Mouse (Mus musculus) adipocyte (in vitro differentiated cells): Measurements from ENCODE around the gene Cetn2.
A peak's percentile ranks its signal among the peaks of the same experiment; 100 is the strongest.

Experiments
- DNase-seq: peaks from one replicate; pipeline ENCODE4 v3.0.0-alpha.2; 2016; ENCODE audit warnings: low spot score

The Cetn2 gene

GRCm38 (mm10) chrX:72917884-72918681, at the start of gene Cetn2, which contains the start of gene Nsdhl:
TSS of gene Cetn2 (minus strand) at chrX:72918411.
TSS of gene Nsdhl (plus strand) at chrX:72918557.
- DNase-seq = peak; percentile 94

DNA sequence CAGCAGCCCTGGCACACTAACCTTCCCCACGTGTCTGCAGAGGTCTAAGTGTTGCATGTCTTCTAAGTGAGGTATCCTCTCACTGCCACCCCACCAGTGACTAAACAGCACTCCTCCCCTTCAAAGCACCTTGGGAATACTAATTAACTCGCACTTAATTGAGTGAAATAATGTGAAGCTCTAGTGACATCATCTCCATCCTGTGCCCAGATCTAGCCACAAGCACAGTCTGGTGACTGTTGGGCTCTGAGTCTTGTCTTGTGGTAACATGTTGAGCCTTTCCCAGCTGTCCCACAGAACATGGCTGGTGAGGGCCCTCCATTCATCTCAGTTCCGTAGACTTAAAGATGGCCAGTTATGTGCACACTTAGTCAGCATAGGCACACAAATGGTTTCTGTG, 44.5 kb upstream of the Cetn2 start:
- DNase-seq = no peak

DNA sequence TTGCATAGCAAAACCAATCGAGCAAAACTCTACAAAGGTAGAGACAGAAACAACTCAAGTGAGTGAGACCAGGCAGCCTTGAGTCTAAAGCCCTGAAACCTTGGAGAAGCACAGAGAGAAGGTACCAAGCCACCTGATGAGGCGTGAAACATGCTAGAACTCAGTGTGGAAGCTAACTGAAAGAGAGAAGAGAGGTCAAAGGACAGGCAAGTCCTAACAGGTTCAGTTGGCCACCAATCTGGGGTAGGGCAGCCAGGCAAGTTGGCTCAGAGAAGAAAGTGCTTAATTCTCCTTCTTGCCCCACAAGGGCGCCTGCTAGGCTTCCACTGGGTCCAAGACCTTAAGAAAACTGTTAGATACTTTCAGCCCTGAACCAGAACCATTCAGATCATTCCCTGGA, 43.3 kb upstream of the Cetn2 start:
- no peak for DNase-seq

DNA sequence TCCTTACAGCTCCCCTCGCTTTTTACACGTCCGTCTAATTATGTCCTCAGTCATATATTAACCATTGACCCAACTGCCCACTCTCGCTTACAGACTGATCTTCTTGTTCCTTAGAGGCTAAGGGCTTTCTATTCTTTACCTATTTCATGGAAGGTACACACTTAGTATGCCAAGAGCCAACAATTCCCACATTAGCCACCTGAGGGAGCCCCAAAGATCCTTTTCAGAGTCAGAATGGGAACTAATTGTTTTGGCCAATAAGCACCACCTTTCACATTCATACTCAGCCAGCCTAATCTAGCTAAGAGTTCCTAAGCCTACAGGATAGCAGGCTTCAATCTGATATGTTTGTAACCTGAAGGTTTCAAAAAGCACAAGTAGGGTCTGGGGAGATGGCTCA, 42.2 kb upstream of the Cetn2 start:
- DNase-seq = peak; percentile 68

DNA sequence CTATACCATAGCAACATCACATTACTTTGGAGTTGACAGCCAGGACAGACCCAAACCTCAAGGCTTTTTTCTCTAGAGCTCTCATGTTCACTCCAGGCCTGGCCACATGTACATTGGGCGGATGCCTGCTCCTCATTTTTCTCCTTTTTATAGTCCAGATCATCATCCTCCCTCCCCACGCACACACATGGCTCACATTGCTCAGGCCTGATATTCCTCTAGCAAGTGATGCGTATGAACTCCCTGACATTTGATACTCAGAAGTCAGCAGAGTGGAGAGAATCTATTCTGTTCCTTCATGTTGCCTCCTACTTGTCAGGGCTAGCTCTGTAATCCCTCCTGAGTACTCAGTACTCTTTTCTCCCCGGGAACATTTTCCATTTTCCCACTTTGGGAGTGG, 38.3 kb upstream of the Cetn2 start:
- no peak for DNase-seq

DNA sequence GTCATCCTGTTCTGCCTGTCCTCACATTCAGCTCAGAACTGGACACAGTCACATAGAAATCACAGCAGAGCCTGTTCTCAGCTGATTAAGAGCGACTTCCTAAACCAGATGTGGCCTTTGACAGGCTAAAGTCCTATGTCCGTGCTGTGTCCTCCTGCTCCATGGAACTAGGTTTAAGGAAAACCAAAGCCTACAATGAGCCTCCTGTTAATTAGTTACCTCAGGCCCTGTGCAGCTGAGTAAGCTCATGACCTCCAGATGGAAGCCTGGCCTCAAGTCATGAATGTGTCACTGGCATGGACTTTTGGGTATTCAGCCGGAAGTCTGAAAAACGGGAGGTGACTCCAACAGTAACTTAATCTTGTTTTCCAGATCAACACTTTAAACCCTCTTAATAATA, 35.3 kb upstream of the Cetn2 start:
- no peak for DNase-seq

DNA sequence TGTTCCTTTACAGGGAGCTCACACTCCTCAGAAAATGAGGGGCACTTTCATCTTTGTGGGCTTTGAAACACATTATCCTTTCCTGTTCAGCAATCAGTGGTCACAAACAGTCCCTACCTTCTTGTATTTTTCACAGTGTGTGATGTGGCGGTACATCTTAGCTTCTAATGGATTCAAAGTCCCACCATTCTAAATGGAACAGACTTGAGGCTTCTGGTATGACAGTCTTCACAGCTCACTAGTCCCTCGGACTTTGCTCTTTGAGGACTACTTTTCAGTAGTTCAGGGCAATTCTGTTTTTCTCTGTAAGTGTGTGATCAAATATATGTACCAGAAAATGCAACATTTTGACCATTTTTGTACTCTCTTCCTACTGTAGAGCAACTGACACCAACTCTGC, 3.2 kb upstream of the Cetn2 start:
- DNase-seq = no peak

DNA sequence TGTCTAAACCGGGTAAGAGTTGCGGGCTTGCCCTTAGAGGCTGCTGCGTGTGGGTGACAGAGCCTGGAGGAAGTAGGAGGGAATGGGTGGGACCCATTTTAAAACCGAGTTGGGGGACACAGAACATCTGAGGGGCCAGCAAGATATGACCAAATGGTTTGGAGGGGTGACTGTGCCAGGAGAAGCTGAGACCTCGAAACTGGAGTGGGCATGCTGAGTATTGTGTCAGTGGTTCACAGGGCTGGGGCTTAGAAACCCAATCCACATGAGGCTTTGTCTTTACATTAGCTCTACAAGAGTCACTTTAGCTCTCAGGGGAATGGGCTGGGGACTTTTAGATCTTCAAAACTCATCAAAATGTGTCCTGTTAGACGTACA, 460 bp upstream of the Cetn2 start:
- DNase-seq = no peak

DNA sequence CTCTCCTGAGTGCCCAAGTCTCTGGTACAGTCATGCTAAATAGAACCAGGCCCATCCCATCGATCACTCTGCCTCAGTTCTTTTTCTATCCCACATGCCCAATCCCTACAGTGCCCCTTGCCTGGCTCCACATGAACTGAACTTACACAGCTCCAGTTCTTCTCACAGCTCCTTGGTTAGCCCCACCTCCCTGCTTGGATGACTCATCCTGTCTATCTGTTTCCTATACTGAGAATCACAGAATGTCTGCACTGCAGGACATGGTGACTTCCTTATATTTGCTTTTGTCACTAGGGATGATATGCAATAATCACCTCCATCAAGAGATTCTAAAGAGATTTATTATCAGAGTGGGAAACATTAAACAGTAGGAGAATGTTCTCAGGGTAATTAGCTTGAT, 6.6 kb downstream of the Cetn2 start:
- DNase-seq = no peak

DNA sequence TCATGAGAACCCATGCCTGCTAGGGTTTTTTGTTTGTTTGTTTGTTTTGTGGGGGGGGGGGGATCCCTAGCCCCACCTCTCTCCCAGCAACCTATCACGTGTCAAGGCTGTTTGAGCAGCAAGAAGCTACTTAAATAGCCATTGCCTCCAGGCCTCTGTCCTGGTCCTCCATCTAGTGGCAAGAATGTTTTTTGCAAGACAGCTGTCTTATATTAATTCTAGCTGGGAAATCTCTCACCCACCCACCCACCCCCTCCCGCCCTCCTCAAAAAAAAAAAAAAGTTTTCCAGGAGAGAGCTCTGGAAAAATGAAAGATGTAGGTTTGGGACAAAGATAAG, 9.8 kb downstream of the Cetn2 start:
- DNase-seq = peak; percentile 61

DNA sequence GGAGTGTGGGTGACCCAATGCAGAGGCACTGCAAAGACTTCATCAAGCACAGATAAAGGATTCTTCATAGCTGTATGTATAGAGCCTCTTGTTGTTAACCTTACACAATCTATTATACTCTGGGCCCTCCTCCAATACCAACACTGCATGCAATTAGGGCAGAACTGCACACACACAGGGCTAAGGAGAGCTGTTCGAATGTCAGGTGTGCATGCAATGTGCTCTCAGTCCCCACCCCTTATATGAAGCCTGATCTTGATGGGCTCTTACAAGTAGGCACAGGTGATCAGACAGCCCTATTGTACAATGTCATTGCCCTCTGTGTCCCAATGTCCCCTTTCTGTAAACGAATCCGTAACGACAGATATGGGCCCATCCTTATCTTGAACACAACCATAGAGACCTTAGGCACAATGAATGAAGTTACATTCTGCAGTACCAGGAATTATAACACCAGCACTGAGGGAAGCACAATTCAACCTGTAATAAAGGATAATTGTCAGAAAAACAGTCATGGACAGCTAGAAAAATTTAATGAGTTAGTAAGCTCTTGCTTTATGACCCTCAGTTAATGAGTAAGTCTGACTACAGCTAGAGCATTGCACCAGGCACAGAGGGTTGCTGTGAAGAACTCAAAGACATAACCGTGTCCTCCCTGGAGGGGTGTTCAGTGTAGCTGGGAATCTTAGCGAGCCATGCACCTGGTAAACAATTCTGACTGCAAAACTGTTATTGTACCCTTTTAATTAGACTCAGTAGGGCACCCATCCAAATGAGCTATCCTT, 10.4 kb downstream of the Cetn2 start:
- no peak for DNase-seq

GRCm38 (mm10) chrX:72902530-72902929, 15.7 kb downstream of the Cetn2 start:
- DNase-seq = peak; percentile 21

DNA sequence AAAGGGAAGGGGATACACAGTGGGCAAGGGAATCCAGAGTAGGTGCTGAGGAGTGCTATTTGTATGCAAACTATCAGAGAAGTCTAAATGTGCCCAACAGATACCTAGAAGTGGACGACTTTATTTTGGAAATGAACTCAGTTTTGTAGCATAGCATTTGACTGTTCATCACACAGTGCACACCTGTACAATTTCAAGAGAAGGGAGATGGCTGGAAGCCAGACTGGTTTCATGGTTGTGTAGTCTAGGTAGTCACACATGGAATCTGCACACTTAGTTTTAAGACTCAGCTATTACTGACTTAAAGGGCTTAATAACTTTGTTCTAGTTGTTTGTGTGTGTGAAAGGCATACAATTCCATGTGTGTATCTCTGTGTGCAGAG, 22.2 kb downstream of the Cetn2 start:
- DNase-seq = no peak

GRCm38 (mm10) chrX:72895388-72896054, 22.7 kb downstream of the Cetn2 start:
- no peak for DNase-seq
